Mouse (Mus musculus): ENCODE measurements around the gene Oxct2b.
A peak's percentile ranks its signal among the peaks of the same experiment; 100 is the strongest.
"Not testable (repeated sequence)": the region's sequence is repeated elsewhere in the genome, so short reads cannot be mapped to it uniquely, and the experiment has no call there.

The Oxct2b gene

DNA sequence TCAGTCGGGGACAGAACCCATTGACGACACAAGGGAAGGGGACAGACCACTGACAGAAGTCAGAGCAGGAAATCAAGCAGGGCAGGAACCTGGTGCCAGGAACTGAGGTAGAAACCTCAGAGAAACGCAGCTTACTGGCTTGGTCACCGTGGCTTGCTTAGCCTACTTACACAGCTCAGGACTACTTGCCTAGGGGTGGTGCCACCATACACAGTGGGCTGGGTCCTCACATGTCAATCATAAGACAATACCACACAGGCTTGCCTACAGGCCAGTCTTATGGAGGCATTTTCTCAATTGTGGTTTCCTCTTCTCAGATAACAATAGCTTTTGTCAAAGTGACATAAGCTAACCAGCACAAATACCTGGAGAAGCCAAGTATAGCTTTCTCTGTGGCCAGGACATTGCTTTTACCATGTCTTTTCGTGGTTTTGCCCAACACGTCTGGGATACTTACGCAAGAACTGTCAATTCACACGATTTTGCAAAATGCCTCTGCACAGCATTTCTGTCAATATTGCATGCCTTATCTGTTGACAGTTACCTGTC, 3.8 kb upstream of the Oxct2b start:
- no peak for DNase-seq (ENCODE audit: low spot score in 2 of 2)

DNA sequence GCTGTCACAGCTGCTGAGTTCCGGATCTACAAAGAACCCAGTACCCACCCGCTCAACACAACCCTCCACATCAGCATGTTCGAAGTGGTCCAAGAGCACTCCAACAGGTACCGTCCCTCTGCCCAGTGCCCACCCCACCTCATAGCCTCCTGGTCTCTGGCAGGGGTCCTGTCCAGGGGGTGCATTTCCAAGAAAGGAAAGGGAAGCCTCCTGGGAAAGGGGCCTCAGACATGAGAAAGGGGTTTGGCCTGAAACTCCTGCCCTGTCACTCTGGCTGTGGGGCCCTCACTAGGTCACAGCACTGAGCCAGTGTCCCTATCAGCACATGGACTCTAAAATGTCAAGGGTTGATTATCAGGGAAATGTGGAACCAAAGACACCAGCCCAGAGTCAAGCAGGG, 1.4 kb upstream of the Oxct2b start:
- not testable (repeated sequence) for DNase-seq (ENCODE audit: low spot score in 2 of 2)

DNA sequence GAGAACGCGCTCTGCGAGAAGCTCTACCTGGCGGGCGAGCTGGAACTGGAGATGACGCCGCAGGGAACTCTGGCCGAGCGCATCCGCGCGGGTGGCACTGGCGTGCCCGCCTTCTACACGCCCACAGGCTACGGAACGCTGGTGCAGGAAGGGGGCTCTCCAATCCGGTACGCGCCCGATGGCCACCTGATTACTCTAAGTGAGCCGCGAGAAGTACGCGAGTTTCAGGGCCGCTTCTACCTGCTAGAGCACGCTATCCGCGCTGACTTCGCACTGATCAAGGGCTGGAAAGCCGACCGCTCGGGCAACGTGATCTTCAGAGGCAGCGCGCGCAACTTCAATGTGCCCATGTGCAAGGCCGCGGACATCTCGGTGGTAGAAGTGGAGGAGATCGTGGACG, 574 bp downstream of the Oxct2b start:
- DNase-seq (ENCODE audit: low spot score in 2 of 2) = not testable (repeated sequence)

DNA sequence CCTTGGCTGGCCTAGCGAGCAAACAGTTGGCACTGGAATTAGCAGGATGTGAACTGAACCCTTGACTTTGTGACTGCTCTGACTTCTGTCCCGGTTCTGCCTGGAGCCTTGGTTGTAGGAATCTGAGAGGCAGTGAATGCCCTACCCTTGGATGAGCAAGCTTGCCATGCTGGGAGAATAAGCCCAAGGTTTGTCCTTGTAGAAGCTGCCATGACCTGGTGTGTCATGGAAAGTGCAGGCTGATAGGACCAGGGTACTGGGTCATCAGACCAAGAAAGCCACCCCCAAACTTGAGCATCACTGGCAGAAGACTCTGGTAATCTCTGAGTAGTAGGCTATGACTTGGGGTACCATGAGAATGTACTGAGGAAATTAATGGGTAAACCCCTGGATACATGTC, 5.2 kb downstream of the Oxct2b start:
- no peak for DNase-seq (ENCODE audit: low spot score in 2 of 2)

- DNase-seq (ENCODE audit: low spot score in 2 of 2) = no peak
These were observed 10.6 kb downstream of the Oxct2b start for GRCm38 (mm10) chr4:123126626-123127025.

GRCm38 (mm10) chr4:123127051-123127450, 11.0 kb downstream of the Oxct2b start:
- no peak for DNase-seq (ENCODE audit: low spot score in 2 of 2)

DNA sequence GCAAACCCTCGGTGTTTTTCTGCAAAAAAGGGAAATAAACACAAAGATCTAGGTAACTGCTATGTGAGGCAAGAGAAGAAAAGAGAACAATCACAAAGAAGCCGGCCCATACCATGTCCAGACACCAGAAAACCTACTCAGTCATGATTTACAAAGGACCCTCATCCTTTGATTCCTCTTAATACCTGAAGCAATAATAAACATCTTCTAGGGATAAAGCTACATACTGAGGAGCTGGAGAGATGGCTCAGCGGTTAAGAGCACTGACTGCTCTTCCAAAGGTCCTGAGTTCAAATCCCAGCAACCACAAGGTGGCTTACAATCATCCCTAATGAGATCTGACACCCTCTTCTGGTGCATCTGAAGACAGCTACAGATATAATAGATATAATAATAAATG, 21.5 kb downstream of the Oxct2b start:
- no peak for DNase-seq (ENCODE audit: low spot score in 2 of 2)

GRCm38 (mm10) chr4:123139513-123140154, 23.6 kb downstream of the Oxct2b start, which contains the start of gene Ppie:
Ppie (minus strand) TSS chr4:123139951.
- DNase-seq (ENCODE audit: low spot score in 2 of 2) = peak; percentile 79 to 82

GRCm38 (mm10) chr4:123147446-123148150, 31.5 kb downstream of the Oxct2b start:
- DNase-seq (ENCODE audit: low spot score in 2 of 2) = no peak

DNA sequence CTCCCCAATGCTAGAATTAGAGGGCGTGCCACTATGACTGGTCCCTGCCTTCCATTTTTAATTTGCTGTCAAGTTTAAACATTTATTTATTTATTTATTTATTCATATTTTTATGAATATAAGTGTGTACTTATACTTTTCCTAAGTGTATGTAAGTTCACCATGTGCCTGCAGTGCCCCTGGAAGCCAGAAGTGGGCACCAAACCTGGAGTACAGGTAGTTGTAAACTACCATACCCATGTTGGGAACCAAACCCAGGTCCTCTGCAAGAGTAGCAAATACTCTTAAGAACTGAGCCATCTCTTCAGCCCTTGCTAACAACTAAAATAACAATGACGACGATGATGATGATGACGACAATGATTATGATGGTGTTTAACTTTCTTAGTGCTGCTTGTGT, 35.9 kb downstream of the Oxct2b start:
- no peak for DNase-seq (ENCODE audit: low spot score in 2 of 2)

DNA sequence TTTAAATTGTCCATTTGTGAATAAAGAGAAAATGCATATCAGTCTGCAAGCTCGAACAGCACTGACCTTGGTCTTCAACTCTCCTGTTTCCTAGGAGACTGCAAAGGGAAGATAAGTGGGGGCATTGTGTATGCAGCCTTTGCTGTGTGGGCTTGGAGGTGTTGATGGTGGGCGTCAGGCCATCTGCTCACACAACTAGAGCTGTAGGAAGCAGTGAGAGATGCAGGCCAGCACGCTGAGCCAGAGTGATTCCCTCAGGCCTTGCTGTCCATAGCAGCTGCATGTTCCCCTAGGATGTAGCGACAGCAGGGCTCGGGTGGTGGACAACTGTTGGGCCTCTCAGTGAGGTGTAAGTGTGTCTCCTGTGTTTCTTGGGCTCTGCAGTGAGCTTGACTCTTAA, 36.9 kb downstream of the Oxct2b start:
- no peak for DNase-seq (ENCODE audit: low spot score in 2 of 2)

- no peak for DNase-seq (ENCODE audit: low spot score in 2 of 2)
These were observed 38.9 kb downstream of the Oxct2b start for GRCm38 (mm10) chr4:123155004-123155403.

GRCm38 (mm10) chr4:123155427-123155826, 39.4 kb downstream of the Oxct2b start:
- no peak for DNase-seq (ENCODE audit: low spot score in 2 of 2)

DNA sequence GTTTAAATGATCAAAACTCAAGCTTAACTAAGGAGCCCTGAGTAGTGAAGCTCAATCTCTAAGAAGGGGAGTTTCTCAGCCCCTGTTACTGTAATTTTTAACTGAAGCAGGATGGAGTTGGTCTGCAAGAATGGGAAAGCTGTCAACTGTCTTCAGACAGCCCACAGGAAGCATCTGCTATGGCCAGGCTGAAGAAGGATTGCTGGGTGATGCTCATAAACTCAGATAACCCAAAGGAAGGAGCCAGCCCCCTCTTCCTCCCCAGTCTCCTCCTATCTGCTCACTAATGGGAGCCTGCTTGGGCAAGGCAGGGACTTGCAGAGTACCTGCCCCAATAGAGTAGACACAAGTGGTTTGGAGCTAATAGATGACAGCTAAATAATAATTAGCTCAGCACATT, 39.8 kb downstream of the Oxct2b start:
- no peak for DNase-seq (ENCODE audit: low spot score in 2 of 2)

- DNase-seq (ENCODE audit: low spot score in 2 of 2) = no peak
These were observed 44.5 kb downstream of the Oxct2b start for GRCm38 (mm10) chr4:123160571-123160970.

GRCm38 (mm10) chr4:123161251-123161650, 45.2 kb downstream of the Oxct2b start:
- not testable (repeated sequence) for DNase-seq (ENCODE audit: low spot score in 2 of 2)

GRCm38 (mm10) chr4:123162305-123162917, 46.3 kb downstream of the Oxct2b start:
- DNase-seq (ENCODE audit: low spot score in 2 of 2) = no peak

DNA sequence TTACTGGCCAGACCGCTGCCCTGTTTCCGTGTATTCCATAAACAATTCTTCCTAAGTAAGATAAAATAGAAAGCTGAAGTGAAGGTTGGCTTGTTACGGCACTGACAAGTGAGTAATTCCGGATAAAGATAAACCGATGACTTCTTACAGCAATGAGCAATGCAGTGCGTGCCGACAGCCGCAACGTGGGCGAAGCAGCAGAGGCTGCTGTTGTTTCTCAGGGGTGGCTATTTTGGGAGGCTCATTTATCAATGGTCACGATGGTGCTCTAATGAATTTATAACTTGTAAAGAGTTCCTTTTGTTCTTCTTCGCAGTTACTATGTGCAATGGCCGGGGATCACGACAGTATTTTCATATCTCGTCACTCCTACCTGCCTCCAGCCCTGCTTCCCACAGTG, 48.1 kb downstream of the Oxct2b start:
- DNase-seq (ENCODE audit: low spot score in 2 of 2) = no peak

All from urinary bladder, postnatal 4 days (tissue).